Mouse (Mus musculus): ENCODE data around the gene Crls1.

Crls1 gene

DNA sequence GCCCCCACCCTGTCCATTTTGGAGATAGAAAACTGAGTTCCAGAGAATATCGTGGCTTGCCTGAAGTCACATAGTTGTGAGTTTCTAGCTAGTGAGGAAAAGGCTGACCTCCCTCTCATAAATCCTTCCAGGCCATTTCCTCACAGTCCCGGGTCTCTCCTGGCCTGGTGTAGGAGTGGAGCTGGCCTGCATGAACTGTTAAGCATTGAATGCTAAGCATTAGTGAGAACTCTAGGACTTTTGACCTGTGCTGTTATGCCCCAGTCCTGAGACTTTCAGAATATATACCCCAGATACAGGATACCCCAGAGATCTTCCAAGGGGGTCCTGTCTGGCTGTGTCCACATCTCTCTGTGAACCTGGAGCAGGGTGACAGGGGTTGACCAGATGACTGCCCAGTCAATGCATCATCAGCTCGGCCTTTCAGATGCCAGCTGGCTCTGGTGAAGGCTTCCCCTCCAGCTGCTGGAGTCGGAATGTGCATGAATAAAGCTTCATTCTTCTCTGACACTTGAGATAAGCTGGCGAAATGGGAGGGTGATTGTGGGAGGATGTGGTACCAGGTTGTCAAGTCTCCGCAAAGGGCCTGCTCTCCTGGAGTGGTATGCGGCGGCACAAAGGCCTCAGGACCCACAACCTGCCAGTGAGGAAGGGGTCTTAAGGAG, 38.0 kb downstream of the Crls1 start:
- no peak for DNase-seq (ENCODE audit: low spot score)

DNA sequence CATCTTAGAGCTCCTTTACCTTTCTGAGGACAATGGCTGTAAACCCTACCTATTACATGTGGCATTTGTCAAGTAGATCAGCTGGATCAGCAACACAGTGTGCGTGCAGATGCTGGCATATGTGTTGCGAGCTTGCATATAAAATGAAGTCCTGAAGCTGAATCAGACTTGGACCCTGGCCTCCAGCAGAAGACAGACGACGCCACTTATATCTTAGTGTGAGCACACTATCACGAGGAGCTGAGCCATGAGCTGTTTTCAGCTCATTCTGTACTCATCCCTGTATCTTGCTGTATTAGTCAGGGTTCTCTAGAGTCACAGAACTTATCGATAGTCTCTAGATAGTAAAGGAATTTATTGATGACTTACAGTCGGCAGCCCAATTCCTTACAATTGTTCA, 38.8 kb downstream of the Crls1 start:
- no peak for DNase-seq (ENCODE audit: low spot score)

- DNase-seq (ENCODE audit: low spot score) = no peak
Observed at GRCm38 (mm10) chr2:132893826-132894225, 47.4 kb downstream of the Crls1 start.

- DNase-seq (ENCODE audit: low spot score) = no peak
Observed at GRCm38 (mm10) chr2:132898211-132898610, 51.7 kb downstream of the Crls1 start.

GRCm38 (mm10) chr2:132900596-132900995, 54.1 kb downstream of the Crls1 start:
- no peak for DNase-seq (ENCODE audit: low spot score)

GRCm38 (mm10) chr2:132901636-132902035, 55.2 kb downstream of the Crls1 start:
- DNase-seq (ENCODE audit: low spot score) = no peak

GRCm38 (mm10) chr2:132902056-132902455, 55.6 kb downstream of the Crls1 start:
- no peak for DNase-seq (ENCODE audit: low spot score)

GRCm38 (mm10) chr2:132903498-132903897, 57.0 kb downstream of the Crls1 start:
- no peak for DNase-seq (ENCODE audit: low spot score)

DNA sequence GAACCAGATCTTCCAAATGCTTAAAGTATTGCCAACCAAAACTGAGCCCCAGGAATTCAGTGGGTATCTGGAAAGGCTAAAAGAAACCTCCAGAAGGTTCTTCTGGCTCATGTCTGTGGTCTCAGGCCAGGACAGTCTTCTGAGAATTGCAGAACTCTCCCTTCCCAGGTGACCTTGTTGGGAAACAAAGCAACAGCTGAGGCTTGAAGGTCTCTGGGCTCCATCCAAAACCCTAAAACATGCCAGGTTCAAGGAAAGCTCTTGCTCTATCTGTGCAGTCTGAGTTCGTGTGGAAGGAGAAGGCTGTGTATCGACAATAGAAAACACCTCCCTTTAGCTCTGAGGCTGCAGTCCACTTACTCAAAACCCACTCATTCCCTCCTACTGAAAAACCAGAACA, 58.5 kb downstream of the Crls1 start:
- DNase-seq (ENCODE audit: low spot score) = no peak

DNA sequence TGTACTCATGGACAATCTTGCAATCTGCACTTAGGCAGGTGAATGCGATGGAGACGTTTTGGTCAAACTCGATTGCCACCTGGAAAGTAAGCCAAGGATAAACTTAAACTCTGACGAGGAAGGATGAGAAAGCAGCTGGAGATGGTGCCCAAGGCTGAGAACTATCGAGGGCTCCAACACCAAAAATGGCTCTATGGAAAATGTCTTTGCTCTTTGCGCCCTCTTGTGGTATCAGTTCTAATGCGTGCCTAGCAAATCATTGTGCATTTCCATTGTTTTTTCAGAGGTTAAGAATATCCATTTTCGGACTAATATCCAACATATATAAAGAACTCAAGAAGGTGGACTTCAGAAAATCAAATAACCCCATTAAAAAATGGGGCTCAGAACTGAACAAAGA, 60.3 kb downstream of the Crls1 start:
- DNase-seq (ENCODE audit: low spot score) = no peak

DNA sequence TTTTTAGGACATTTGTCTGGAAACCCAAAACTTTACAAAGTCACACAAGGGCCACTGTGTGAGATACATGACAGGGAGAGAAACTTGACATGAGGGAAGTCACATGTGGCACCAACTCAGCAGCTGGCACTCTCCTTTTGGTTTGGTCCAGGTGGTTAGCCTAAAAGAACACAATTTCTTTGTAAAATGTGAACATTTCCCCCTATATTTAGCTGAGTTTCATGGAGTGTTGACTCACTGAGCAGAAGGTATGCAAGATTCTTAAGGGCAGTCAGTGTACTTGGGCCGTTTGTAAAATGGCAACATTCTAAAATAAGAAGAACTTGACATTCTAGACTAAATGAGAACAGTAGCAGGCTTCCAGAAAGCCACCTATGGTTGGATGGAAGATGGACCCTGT, 68.3 kb downstream of the Crls1 start:
- no peak for DNase-seq (ENCODE audit: low spot score)

All from ovary, postnatal 36 days (tissue).